Mouse (Mus musculus): ENCODE measurements around the gene Rmnd5b. TPM values are rescaled to one million over a fixed set of nuclear protein-coding genes. Genes with fewer than 3 reads are reported as not detected.

Rmnd5b gene
- polyA plus RNA-seq, 1 experiment from 2014 or later = 25.1 TPM

Other genes with a start within 250 kb of the Rmnd5b start
- 14.4 and 15.0 TPM in 2 replicates for gene Phykpl, start 51.1 kb downstream of the Rmnd5b start, polyA plus RNA-seq (2015; fragmentation: Nextera tagmentation; extraction: Ambion mirVana)
- gene Hnrnpab, start 29.0 kb downstream of the Rmnd5b start, polyA plus RNA-seq (2015; fragmentation: Nextera tagmentation; extraction: Ambion mirVana) = 250 and 275 TPM in 2 replicates
- 186 and 203 TPM in 2 replicates for gene Nhp2, start 16.2 kb downstream of the Rmnd5b start, polyA plus RNA-seq (2015; fragmentation: Nextera tagmentation; extraction: Ambion mirVana)
- 3.1 and 3.2 TPM in 2 replicates for gene N4bp3, start 14.9 kb upstream of the Rmnd5b start, polyA plus RNA-seq (2015; fragmentation: Nextera tagmentation; extraction: Ambion mirVana)
- 0.29 and 0.49 TPM in 2 replicates for gene D930048N14Rik, start 15.1 kb upstream of the Rmnd5b start, polyA plus RNA-seq (2015; fragmentation: Nextera tagmentation; extraction: Ambion mirVana)
- 45.2 and 50.6 TPM in 2 replicates for gene 0610009B22Rik, start 53.0 kb upstream of the Rmnd5b start, polyA plus RNA-seq (2015; fragmentation: Nextera tagmentation; extraction: Ambion mirVana)
- gene Sec24a, start 127.7 kb upstream of the Rmnd5b start, polyA plus RNA-seq (2015; fragmentation: Nextera tagmentation; extraction: Ambion mirVana) = 5.8 and 8.4 TPM in 2 replicates
- 90.3 and 101 TPM in 2 replicates for gene Sar1b, start 127.8 kb upstream of the Rmnd5b start, polyA plus RNA-seq (2015; fragmentation: Nextera tagmentation; extraction: Ambion mirVana)
- 0.55 and 0.61 TPM in 2 replicates for gene Jade2, start 221.8 kb upstream of the Rmnd5b start, polyA plus RNA-seq (2015; fragmentation: Nextera tagmentation; extraction: Ambion mirVana)